Mouse (Mus musculus): Measurements from ENCODE around the gene Thada.

DNA sequence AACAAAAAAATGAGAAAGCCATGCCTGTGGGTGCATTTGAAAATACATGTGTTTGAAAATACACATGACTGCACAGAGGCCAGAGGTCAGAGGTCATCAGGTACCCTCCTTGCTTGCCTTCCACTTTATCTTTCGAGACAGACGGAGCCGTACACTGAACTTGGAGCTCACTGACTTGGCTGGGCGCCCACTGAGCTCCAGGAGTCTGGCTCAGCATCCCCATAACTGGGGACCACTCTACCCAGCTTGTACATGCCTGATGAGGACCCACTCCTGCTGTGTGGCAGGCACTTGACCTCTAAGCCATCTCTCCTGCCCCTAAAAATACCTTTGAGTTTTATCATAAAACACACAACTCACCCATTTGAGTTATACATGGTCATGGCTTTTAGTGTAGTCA is 43.2 kb upstream of the Thada start:
- TF ChIP-seq GATA1 (IDR thresholded peaks at IDR 0.05; ENCODE audit: borderline replicate concordance, low read length) (no peak), FLI1 (IDR thresholded peaks at IDR 0.05; ENCODE audit: low read length) (no peak)
